Mouse (Mus musculus) hindbrain, embryonic 14.5 days (tissue): ENCODE measurements at regions not wholly inside any gene's neighbourhood (a gene's known extent, or its start where the extent isn't known, plus 50 kb on each side); places are given as distances from the start of the nearest gene placed in this dataset.
A peak's percentile ranks its signal among the peaks of the same experiment; 100 is the strongest.

Source experiments
- ATAC-seq: fragments of 200-750 bp; cut with Nextera tagmentation; 2 replicates; pipeline ENCODE4 v1.8.0; 2017; ENCODE audit warnings: moderate number of reproducible peaks, mild to moderate bottlenecking, moderate TSS enrichment, moderate library complexity; ENCODE audit not compliant: low FRiP score
- DNase-seq: peaks from one replicate; pipeline ENCODE4 v3.0.0-alpha.2; 2015; ENCODE audit warnings: low spot score
- H3K27ac ChIP-seq: fragments of 300-500 bp; sonication (generic); 2 replicates; pipeline ENCODE4 v1.5.1; 2014; ENCODE audit warnings: mild to moderate bottlenecking, moderate library complexity
- H3K27me3 ChIP-seq: fragments of 300-500 bp; sonication (generic); 2 replicates; pipeline ENCODE4 v1.6.1; 2014; ENCODE audit warnings: mild to moderate bottlenecking, low read length, mixed read lengths; ENCODE audit not compliant: control insufficient read depth, insufficient read depth
- H3K36me3 ChIP-seq: fragments of 300-500 bp; sonication (generic); replicated peaks from 2 replicates; pipeline ENCODE4 v1.6.1; 2014; ENCODE audit not compliant: control insufficient read depth, insufficient read depth
- H3K4me1 ChIP-seq: fragments of 300-500 bp; sonication (generic); replicated peaks from 2 replicates; pipeline ENCODE4 v1.6.1; 2014; ENCODE audit warnings: antibody characterized with exemption, low read length, mixed read lengths; ENCODE audit not compliant: control insufficient read depth, insufficient read depth
- H3K4me2 ChIP-seq: fragments of 300-500 bp; sonication (generic); replicated peaks from 2 replicates; pipeline ENCODE4 v1.6.1; 2014; ENCODE audit warnings: mild to moderate bottlenecking, moderate library complexity
- H3K4me3 ChIP-seq: fragments of 300-500 bp; sonication (generic); replicated peaks from 2 replicates; pipeline ENCODE4 v1.5.1; 2014; ENCODE audit warnings: mild to moderate bottlenecking, low read length
- H3K9ac ChIP-seq: fragments of 300-500 bp; sonication (generic); 2 replicates; pipeline ENCODE4 v1.6.1; 2014
- H3K9me3 ChIP-seq: fragments of 300-500 bp; sonication (generic); 2 replicates; pipeline ENCODE4 v1.6.1; 2016; ENCODE audit warnings: low read length; ENCODE audit not compliant: control insufficient read depth
- WGBS: fragments of 180-500 bp; shearing (Covaris S2); extraction: QIAGEN DNeasy Blood & Tissue Kit; methylation state at CpG from one replicate; pipeline ENCODE4 v1.1.7; 2014; 5-methylcytosine and 5-hydroxymethylcytosine counted together

- Histone ChIP-seq H3K9me3 (no peaks in the 10 kb centered on the region), H3K27me3 (no peaks in the 10 kb centered on the region), H3K4me3 (no peak overlapping the region), H3K4me1 (no peaks in the 10 kb centered on the region), H3K4me2 (peak overlapping the region; percentile 40), H3K9ac (no peak overlapping the region), H3K27ac (peak overlapping the region; percentile 69), H3K36me3 (no peaks in the 10 kb centered on the region)
- 65% methylated on average over 17 of the region's 17 CpGs for WGBS
- ATAC-seq (no peak), DNase-seq (peak; percentile 28)
These were observed 143.3 kb downstream of the Kdr start for GRCm38 (mm10) chr5:75834766-75835555.

GRCm38 (mm10) chr5:75832341-75832740, 145.9 kb downstream of the Kdr start:
- ATAC-seq, result no peak

GRCm38 (mm10) chr5:75829850-75830625, 148.2 kb downstream of the Kdr start:
- Histone ChIP-seq H3K4me2 (no peak overlapping the region), H3K4me1 (no peaks in the 10 kb centered on the region), H3K4me3 (no peak overlapping the region), H3K27ac (no peak overlapping the region), H3K9me3 (no peaks in the 10 kb centered on the region), H3K27me3 (no peaks in the 10 kb centered on the region), H3K9ac (no peak overlapping the region), H3K36me3 (no peaks in the 10 kb centered on the region)
- DNase-seq (no peak), ATAC-seq (no peak)
- WGBS, result 47% methylated on average over 6 of the region's 6 CpGs

More at GRCm38 (mm10) chr5:75832341-75832740, 145.9 kb downstream of the Kdr start:
- no peaks in the 10 kb centered on the region for H3K27me3 ChIP-seq
- H3K36me3 ChIP-seq, result no peaks in the 10 kb centered on the region
- no peak overlapping the region for H3K9ac ChIP-seq
- H3K4me1 ChIP-seq, result no peaks in the 10 kb centered on the region
- no peak overlapping the region for H3K4me2 ChIP-seq
- DNase-seq, result no peak
- 93% methylated on average over 5 of the region's 5 CpGs for WGBS
- H3K27ac ChIP-seq, result no peak overlapping the region
- H3K9me3 ChIP-seq, result no peaks in the 10 kb centered on the region
- no peak overlapping the region for H3K4me3 ChIP-seq

GRCm38 (mm10) chr5:75828332-75828731, 149.9 kb downstream of the Kdr start:
- DNase-seq (no peak), ATAC-seq (no peak)
- no peak overlapping the region for H3K27ac ChIP-seq
- no peak overlapping the region for H3K4me2 ChIP-seq
- H3K27me3 ChIP-seq, result no peaks in the 10 kb centered on the region
- no peaks in the 10 kb centered on the region for H3K36me3 ChIP-seq
- H3K4me1 ChIP-seq, result no peaks in the 10 kb centered on the region
- H3K4me3 ChIP-seq, result no peak overlapping the region
- H3K9me3 ChIP-seq, result no peaks in the 10 kb centered on the region
- 94% methylated on average over 5 of the region's 5 CpGs for WGBS
- no peak overlapping the region for H3K9ac ChIP-seq

- H3K27me3 ChIP-seq, result no peaks in the 10 kb centered on the region
- H3K4me2 ChIP-seq, result no peak overlapping the region
- H3K9me3 ChIP-seq, result no peaks in the 10 kb centered on the region
- no peaks in the 10 kb centered on the region for H3K4me1 ChIP-seq
- H3K27ac ChIP-seq, result no peak overlapping the region
- DNase-seq (no peak), ATAC-seq (no peak)
- no peak overlapping the region for H3K4me3 ChIP-seq
- no peak overlapping the region for H3K9ac ChIP-seq
- WGBS, result 72% methylated on average over 10 of the region's 10 CpGs
- no peaks in the 10 kb centered on the region for H3K36me3 ChIP-seq
These were observed 151.8 kb downstream of the Kdr start for GRCm38 (mm10) chr5:75826283-75827098.

GRCm38 (mm10) chr5:75825576-75825975, 152.7 kb downstream of the Kdr start:
- DNase-seq, result no peak

GRCm38 (mm10) chr5:75824660-75825059, 153.6 kb downstream of the Kdr start:
- no peak overlapping the region for H3K4me3 ChIP-seq
- no peak overlapping the region for H3K27ac ChIP-seq
- H3K9ac ChIP-seq, result no peak overlapping the region
- no peaks in the 10 kb centered on the region for H3K36me3 ChIP-seq
- DNase-seq (no peak), ATAC-seq (no peak)
- no peaks in the 10 kb centered on the region for H3K4me1 ChIP-seq
- H3K27me3 ChIP-seq, result no peaks in the 10 kb centered on the region
- H3K4me2 ChIP-seq, result no peak overlapping the region
- no peaks in the 10 kb centered on the region for H3K9me3 ChIP-seq
- WGBS, result 90% methylated on average over 4 of the region's 4 CpGs

More at GRCm38 (mm10) chr5:75825576-75825975, 152.7 kb downstream of the Kdr start:
- H3K27me3 ChIP-seq, result no peaks in the 10 kb centered on the region
- H3K27ac ChIP-seq, result no peak overlapping the region
- no peaks in the 10 kb centered on the region for H3K36me3 ChIP-seq
- no peak overlapping the region for H3K9ac ChIP-seq
- 62% methylated on average over 5 of the region's 5 CpGs for WGBS
- no peak overlapping the region for H3K4me3 ChIP-seq
- no peaks in the 10 kb centered on the region for H3K9me3 ChIP-seq
- no peak for ATAC-seq
- H3K4me2 ChIP-seq, result no peak overlapping the region
- H3K4me1 ChIP-seq, result no peaks in the 10 kb centered on the region

GRCm38 (mm10) chr5:75823646-75824045, 154.6 kb downstream of the Kdr start:
- ATAC-seq, result no peak
- WGBS, result 89% methylated on average over 3 of the region's 3 CpGs

GRCm38 (mm10) chr5:75817396-75817795, 160.9 kb downstream of the Kdr start:
- Histone ChIP-seq H3K36me3 (no peaks in the 10 kb centered on the region), H3K27ac (no peak overlapping the region), H3K27me3 (no peaks in the 10 kb centered on the region), H3K4me2 (no peak overlapping the region), H3K9me3 (no peaks in the 10 kb centered on the region), H3K4me1 (no peaks in the 10 kb centered on the region), H3K4me3 (no peak overlapping the region), H3K9ac (no peak overlapping the region)
- DNase-seq (no peak), ATAC-seq (no peak)
- WGBS, result 97% methylated on average over 13 of the region's 13 CpGs

More at GRCm38 (mm10) chr5:75823646-75824045, 154.6 kb downstream of the Kdr start:
- no peaks in the 10 kb centered on the region for H3K4me1 ChIP-seq
- H3K27me3 ChIP-seq, result no peaks in the 10 kb centered on the region
- H3K9me3 ChIP-seq, result no peaks in the 10 kb centered on the region
- no peak overlapping the region for H3K4me2 ChIP-seq
- no peak overlapping the region for H3K9ac ChIP-seq
- H3K36me3 ChIP-seq, result no peaks in the 10 kb centered on the region
- no peak overlapping the region for H3K27ac ChIP-seq
- H3K4me3 ChIP-seq, result no peak overlapping the region
- no peak for DNase-seq
